Mouse (Mus musculus) common myeloid progenitor, adult 5-6 weeks (primary cell): Measurements from ENCODE around the gene Prkd1. TPM values are rescaled to one million over a fixed set of nuclear protein-coding genes. Genes with fewer than 3 reads are reported as not detected.
A peak's percentile ranks its signal among the peaks of the same experiment; 100 is the strongest.

Experiments
- ATAC-seq: replicated peaks from 2 replicates; pipeline ENCODE4 v1.8.0; 2016; ENCODE audit warnings: low read depth, mild to moderate bottlenecking, moderate TSS enrichment, inconsistent platforms; ENCODE audit not compliant: poor library complexity, severe bottlenecking
- total RNA-seq: library from RNA; stranded (forward); fragments of 200-1000, 187-1606 nt; gene quantifications from 2 replicates; pipeline ENCODE4 v1.2.3, GENCODE M21; 2017

Gene Prkd1
- total RNA-seq, result not detected in 2 replicates

DNA sequence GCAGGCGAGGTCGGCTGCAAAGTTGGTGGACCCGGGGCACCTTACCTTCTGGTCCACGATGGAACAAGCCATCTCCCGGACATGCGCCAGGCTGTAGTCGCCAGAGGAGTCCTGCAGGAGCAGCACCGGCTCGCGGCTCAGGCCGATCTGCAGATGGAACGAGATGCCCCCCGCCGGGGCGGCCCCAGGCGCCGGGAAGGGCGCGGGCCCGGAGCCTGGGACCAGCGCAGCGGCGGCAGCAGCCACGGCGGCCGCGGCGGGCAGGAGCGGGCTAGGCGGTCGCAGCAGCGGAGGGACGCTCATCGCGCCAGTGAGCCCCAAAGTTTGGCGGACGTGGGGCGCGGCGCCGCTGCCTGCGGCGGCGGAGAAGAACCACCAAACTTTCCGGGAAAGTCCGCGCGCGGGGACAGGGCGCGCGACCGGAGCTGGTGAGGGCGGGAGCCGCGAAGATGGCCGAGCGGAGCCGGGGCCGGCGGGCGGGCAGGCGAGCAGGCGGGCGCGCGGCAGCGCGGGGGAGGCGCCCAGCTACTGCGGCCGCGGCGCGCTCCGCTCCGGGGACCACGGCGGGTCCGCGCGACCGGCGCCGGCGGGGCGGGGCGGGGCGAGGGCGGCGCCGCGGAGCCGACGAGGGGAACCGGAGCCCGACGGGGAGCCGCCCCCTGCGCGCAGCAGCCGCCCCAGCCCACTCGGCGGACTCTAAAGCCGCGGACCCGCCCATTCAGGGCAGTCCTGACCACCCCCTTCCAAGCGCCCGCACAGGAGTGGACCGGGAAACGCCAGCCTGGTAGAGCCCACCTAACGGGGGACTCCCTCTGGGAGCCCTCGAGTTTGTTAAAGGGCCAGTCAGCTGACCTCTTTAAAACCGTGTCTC, at the start of gene Prkd1:
Gene Prkd1 (minus strand): TSS at position 428 of the 871 bp plus-strand sequence.
- peak; percentile 50 for ATAC-seq

GRCm38 (mm10) chr12:50697492-50697891, 48.6 kb upstream of the Prkd1 start:
- ATAC-seq, result no peak

DNA sequence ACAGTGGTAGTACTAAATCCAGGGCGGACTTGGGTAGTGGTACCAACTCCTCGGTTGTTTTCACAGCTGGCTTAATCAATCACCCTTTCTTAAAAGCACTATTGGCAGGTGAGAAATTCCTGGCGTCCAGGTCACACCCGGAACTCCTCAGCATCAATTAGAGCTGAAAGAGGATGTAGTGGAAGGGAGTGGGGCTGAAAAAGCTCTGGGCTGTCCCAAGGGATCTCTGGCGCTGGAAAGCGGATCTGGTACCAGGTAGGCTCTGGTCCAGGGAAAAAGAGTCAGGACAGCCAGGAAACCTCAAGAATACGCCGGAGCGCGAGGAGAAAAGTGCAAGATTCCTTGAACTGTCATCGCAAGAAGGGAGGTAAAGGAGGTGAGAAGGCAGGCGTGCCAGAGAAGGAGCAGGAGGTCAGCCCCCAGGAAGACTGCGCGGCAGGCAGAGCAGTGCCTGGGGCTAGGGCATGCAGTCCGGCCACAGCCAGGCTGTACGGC, 675 bp downstream of the Prkd1 start:
- ATAC-seq, result peak; percentile 42; the same call in 1 of the 2 replicates

GRCm38 (mm10) chr12:50646857-50647256, 2.0 kb downstream of the Prkd1 start:
- no peak for ATAC-seq

- no peak for ATAC-seq
Observed at GRCm38 (mm10) chr12:50642671-50643070, 6.2 kb downstream of the Prkd1 start.

GRCm38 (mm10) chr12:50640171-50640570, 8.7 kb downstream of the Prkd1 start:
- ATAC-seq, result no peak

- ATAC-seq, result no peak
Observed at GRCm38 (mm10) chr12:50634436-50634835, 14.5 kb downstream of the Prkd1 start.

GRCm38 (mm10) chr12:50626100-50626499, 22.8 kb downstream of the Prkd1 start:
- 0 out of 2 replicates have a peak, but pooled peaks have one; percentile 54 for ATAC-seq

GRCm38 (mm10) chr12:50624175-50624574, 24.7 kb downstream of the Prkd1 start:
- ATAC-seq, result no peak

DNA sequence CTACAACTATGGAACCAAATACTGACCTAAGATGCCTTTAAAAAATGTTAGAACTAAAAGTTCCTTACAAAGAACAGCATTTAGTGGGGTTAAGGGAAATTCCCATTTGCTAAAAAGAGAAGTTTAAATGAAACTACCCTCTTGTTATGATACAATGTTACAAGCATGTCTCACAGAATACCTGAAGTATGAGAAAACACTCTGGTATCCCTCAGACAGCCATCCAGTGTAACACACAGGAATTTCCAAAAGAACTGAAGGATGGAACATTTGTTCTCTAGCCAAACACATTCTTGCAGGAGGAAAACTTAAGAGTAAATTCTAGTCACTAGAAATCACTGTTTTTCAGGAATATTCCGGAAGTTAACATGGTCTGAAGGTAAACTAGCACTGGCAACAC, 33.0 kb downstream of the Prkd1 start:
- no peak for ATAC-seq

DNA sequence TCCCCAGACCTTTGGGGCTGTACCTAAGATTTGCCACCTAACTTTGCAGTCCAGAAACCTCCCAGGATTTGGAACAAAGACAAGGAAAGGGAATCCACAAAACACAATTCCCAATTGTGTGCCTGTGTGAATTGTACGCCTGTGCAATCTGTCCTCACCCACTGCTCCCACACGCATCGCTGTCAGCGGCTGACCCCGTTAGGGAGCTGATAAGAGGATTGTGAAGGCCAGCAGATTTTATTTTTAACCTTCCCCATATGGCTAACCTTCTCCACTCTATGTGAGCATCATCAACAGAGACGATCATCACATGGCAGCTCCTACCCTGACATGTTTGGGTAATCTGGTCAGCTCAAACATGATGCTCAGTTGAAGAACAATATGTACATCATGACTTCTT, 34.6 kb downstream of the Prkd1 start:
- ATAC-seq, result no peak

GRCm38 (mm10) chr12:50606703-50607500, 42.0 kb downstream of the Prkd1 start:
- ATAC-seq, result no peak

- no peak for ATAC-seq
Observed at GRCm38 (mm10) chr12:50599370-50599769, 49.5 kb downstream of the Prkd1 start.

DNA sequence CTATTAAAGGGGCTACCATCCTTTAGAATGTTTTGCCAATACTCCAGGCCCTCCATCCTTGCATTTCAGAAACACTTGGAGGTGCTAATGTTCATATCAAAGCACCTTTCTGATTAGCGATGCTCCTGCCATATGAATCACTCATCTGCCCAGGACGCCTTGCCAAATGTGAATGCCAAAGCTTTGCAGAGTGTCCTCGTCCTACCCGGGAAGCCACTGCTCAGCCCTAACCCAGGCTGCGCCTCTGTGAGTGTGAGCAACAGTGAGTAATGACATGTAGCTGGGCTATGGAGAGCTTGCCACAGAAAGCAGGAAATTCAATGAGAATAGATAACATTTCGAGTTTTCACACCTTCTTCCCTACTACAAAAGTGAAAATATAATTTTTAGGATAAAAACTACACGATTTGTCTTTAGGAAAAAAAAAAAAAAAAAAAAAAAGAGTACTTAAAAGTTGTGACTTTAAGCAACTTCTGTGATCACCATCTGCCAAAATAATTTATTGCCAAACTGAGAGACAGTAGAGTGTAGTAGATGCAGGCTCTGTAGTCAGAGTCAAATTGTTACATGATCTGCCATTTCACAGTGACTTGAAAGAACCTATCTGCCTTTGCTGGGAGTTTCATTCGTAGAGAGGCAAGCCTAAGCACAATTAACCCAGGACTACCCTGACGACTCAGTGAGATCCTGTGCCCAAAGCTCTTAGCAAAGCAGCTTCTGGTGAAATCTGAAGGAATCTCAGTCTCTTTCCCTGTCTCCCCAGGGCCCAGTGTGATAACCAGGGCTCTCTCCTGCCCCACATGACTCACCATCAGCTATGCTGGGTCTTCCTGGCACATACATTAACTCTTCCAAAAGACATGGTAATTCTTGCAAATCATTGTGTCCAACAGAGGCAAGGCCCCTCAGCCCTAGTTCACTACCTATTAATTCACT, 50.6 kb downstream of the Prkd1 start:
- ATAC-seq, result no peak

- no peak for ATAC-seq
Observed at GRCm38 (mm10) chr12:50597467-50597866, 51.4 kb downstream of the Prkd1 start.

DNA sequence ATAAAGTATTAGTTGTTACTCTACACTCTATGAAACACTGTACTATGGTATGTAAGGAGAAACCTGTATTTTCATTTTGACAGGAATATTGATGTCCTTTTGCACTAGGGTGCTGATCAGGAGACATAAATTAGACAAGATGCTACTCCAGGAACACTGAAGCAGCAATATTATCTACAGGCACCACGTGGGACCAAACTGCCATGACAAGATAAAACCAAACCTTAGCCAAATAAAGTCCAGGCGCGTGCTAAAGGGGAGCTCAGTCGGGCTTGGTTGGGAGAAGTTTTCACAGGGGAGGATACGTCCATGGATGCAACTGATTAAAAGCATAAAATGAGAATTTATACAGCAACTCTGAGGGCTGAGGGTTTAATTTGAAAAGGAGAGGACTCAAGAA, 53.1 kb downstream of the Prkd1 start:
- no peak for ATAC-seq

DNA sequence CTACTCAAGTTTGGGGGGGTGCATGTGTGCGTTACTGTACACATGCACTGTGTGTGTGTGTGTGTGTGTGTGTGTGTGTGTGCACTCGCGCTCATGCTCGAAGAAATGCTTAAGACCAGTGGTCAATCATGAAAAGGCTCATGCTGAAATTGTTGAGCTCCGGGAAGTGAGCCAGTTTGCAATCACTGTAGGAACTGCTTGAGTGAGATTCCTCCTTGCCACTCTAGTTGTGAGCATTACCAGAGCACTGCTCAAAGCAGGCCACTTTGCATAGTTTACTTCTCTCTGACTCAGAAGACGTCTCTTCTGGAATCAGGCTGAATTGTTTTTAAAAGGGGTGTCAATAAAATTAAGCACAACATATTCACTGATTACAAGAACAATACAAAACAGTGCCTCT, 54.4 kb downstream of the Prkd1 start:
- no peak for ATAC-seq

- ATAC-seq, result no peak
Observed at GRCm38 (mm10) chr12:50593481-50593880, 55.4 kb downstream of the Prkd1 start.

GRCm38 (mm10) chr12:50588137-50588761, 60.6 kb downstream of the Prkd1 start:
- no peak for ATAC-seq
